Mouse (Mus musculus) splenic B cell, adult 2 months (primary cell): ENCODE results near the gene Pdpn.

Experiments
- DNase-seq: peaks from one replicate; pipeline ENCODE4 v3.0.0-alpha.2; 2011; ENCODE audit warnings: low read depth, low spot score
- H3K27me3 ChIP-seq: 2 replicates; pipeline ENCODE4 v1.6.1; 2012; ENCODE audit warnings: mild to moderate bottlenecking, low read length, moderate library complexity, mixed read lengths; ENCODE audit not compliant: control insufficient read depth, poor library complexity, insufficient read depth, severe bottlenecking
- H3K36me3 ChIP-seq: 2 replicates; pipeline ENCODE4 v1.6.1; 2012; ENCODE audit warnings: mild to moderate bottlenecking, low read length, moderate library complexity, mixed read lengths; ENCODE audit not compliant: control insufficient read depth, poor library complexity, insufficient read depth, severe bottlenecking

The Pdpn gene

DNA sequence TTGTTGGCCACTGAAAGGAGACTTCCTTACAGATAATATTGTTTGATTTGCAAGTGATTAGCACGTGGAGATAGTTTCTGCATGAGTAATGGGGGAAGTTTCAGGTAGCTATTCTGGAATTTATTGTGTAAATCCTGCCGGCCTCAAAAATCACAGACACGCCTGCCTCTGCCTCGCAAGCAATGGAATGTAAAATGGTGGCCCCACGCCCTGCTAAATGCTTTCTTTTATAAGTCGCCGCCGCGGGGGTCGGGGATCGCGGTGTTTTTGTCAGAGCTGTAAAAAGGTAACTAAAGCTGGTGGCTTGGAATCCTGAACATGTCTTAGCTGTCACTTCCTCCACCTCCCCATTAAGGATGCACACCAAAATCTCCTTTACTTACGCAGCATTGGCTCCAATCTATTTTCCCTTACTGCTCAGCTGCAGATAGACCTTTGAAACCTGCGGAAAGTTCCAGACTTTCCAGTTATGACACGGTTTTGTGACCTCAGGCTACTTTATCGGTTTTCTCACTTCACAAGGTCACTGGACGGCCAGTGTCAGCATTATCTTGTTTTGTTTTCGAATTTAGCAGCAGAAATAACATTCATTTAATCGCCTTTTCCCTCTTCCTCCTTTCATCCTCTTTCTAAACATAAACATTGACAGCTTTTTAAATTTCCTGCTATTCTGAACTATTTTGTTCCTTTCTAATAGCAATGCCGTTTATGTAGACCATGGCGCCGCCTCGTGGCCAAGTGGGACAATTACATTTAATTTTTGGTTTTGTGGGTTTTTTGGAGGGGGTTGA lies 60.9 kb downstream of the Pdpn start:
- DNase-seq, result peak; percentile 69
- Histone ChIP-seq H3K36me3 (no peaks in the 10 kb centered on the region), H3K27me3 (no peaks in the 10 kb centered on the region)

GRCm38 (mm10) chr4:143231790-143232422 lies 67.5 kb downstream of the Pdpn start:
- H3K36me3 ChIP-seq, result no peaks in the 10 kb centered on the region
- DNase-seq, result no peak
- H3K27me3 ChIP-seq, result no peaks in the 10 kb centered on the region; the same call in 1 of the 2 replicates

GRCm38 (mm10) chr4:143231110-143231509 lies 68.3 kb downstream of the Pdpn start:
- Histone ChIP-seq H3K36me3 (no peaks in the 10 kb centered on the region), H3K27me3 (no peaks in the 10 kb centered on the region; the same call in 1 of the 2 replicates)
- DNase-seq, result no peak

DNA sequence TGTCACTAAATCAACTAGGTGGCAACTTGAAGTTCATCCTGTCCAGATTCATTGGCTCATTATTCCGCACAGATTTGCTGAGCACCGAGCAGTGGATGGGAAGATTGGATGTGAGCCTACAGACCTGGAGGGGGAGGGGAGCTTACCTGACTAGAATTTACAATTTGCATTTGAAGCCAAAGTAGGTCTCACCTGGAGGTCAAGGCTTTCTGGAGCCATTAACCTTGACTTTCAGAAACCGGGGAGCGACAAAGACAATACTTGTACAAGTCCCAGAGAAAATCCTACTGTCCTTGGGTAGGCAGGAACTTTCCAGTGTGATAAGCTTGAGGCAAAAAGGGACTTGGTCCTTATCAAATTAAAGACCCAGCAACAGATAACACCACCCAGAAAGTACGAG lies 71.4 kb downstream of the Pdpn start:
- no peaks in the 10 kb centered on the region; the same call in 1 of the 2 replicates for H3K27me3 ChIP-seq
- no peaks in the 10 kb centered on the region for H3K36me3 ChIP-seq
- no peak for DNase-seq

- H3K36me3 ChIP-seq, result no peaks in the 10 kb centered on the region
- H3K27me3 ChIP-seq, result no peaks in the 10 kb centered on the region
- DNase-seq, result no peak
Observed at GRCm38 (mm10) chr4:143225886-143226285, 73.5 kb downstream of the Pdpn start.

- DNase-seq, result peak; percentile 71
- Histone ChIP-seq H3K36me3 (no peaks in the 10 kb centered on the region), H3K27me3 (no peaks in the 10 kb centered on the region)
Observed at GRCm38 (mm10) chr4:143219316-143219751, 80.0 kb downstream of the Pdpn start.

GRCm38 (mm10) chr4:143218858-143219257 lies 80.5 kb downstream of the Pdpn start:
- H3K36me3 ChIP-seq, result no peaks in the 10 kb centered on the region
- DNase-seq, result no peak
- no peaks in the 10 kb centered on the region for H3K27me3 ChIP-seq
